Mouse (Mus musculus): ENCODE data around the gene Ccdc163.
"Not testable (repeated sequence)": the region's sequence is repeated elsewhere in the genome, so short reads cannot be mapped to it uniquely, and the experiment has no call there.

The Ccdc163 gene

GRCm38 (mm10) chr4:116708201-116708764, at the start of gene Ccdc163, which contains the start of gene Mmachc:
Gene Ccdc163 (plus strand): TSS chr4:116708509.
Gene Mmachc (minus strand): TSS chr4:116708406.
- peak; percentile 73 to 85 for DNase-seq (ENCODE audit: low spot score in 2 of 2)

- no peak for DNase-seq (ENCODE audit: low spot score in 2 of 2)
Measured at GRCm38 (mm10) chr4:116659474-116659873, 48.8 kb upstream of the Ccdc163 start.

- DNase-seq (ENCODE audit: low spot score in 2 of 2): not testable (repeated sequence)
Measured at GRCm38 (mm10) chr4:116659916-116660315, 48.4 kb upstream of the Ccdc163 start.

GRCm38 (mm10) chr4:116660829-116661228, 47.5 kb upstream of the Ccdc163 start:
- no peak for DNase-seq (ENCODE audit: low spot score in 2 of 2)

GRCm38 (mm10) chr4:116661998-116662397, 46.3 kb upstream of the Ccdc163 start:
- no peak for DNase-seq (ENCODE audit: low spot score in 2 of 2)

GRCm38 (mm10) chr4:116666625-116667024, 41.7 kb upstream of the Ccdc163 start:
- DNase-seq (ENCODE audit: low spot score in 2 of 2): no peak

GRCm38 (mm10) chr4:116668145-116668544, 40.2 kb upstream of the Ccdc163 start:
- no peak for DNase-seq (ENCODE audit: low spot score in 2 of 2)

GRCm38 (mm10) chr4:116669291-116669690, 39.0 kb upstream of the Ccdc163 start:
- peak in 1 of 2 experiments; percentile 36 for DNase-seq (ENCODE audit: low spot score in 2 of 2)

GRCm38 (mm10) chr4:116672785-116673184, 35.5 kb upstream of the Ccdc163 start:
- DNase-seq (ENCODE audit: low spot score in 2 of 2): peak in 1 of 2 experiments; percentile 57

GRCm38 (mm10) chr4:116674761-116675160, 33.5 kb upstream of the Ccdc163 start:
- not testable (repeated sequence) for DNase-seq (ENCODE audit: low spot score in 2 of 2)

GRCm38 (mm10) chr4:116676027-116676426, 32.3 kb upstream of the Ccdc163 start:
- DNase-seq (ENCODE audit: low spot score in 2 of 2): no peak

GRCm38 (mm10) chr4:116677808-116678207, 30.5 kb upstream of the Ccdc163 start:
- no peak for DNase-seq (ENCODE audit: low spot score in 2 of 2)

- DNase-seq (ENCODE audit: low spot score in 2 of 2): no peak
Measured at GRCm38 (mm10) chr4:116679141-116679540, 29.2 kb upstream of the Ccdc163 start.

GRCm38 (mm10) chr4:116680521-116680920, 27.8 kb upstream of the Ccdc163 start:
- not testable (repeated sequence) for DNase-seq (ENCODE audit: low spot score in 2 of 2)

- DNase-seq (ENCODE audit: low spot score in 2 of 2): no peak
Measured at GRCm38 (mm10) chr4:116683957-116684356, 24.4 kb upstream of the Ccdc163 start.

- no peak for DNase-seq (ENCODE audit: low spot score in 2 of 2)
Measured at GRCm38 (mm10) chr4:116684665-116685064, 23.6 kb upstream of the Ccdc163 start.

GRCm38 (mm10) chr4:116685402-116686061, 22.8 kb upstream of the Ccdc163 start, which contains the start of gene Prdx1:
Gene Prdx1 (plus strand): TSS chr4:116685544.
- DNase-seq (ENCODE audit: low spot score in 2 of 2): peak; percentile 87 to 92

- no peak for DNase-seq (ENCODE audit: low spot score in 2 of 2)
Measured at GRCm38 (mm10) chr4:116687041-116687440, 21.3 kb upstream of the Ccdc163 start.

- DNase-seq (ENCODE audit: low spot score in 2 of 2): no peak
Measured at GRCm38 (mm10) chr4:116689309-116689876, 18.9 kb upstream of the Ccdc163 start.

GRCm38 (mm10) chr4:116692146-116692545, 16.2 kb upstream of the Ccdc163 start:
- no peak for DNase-seq (ENCODE audit: low spot score in 2 of 2)

GRCm38 (mm10) chr4:116693785-116694184, 14.5 kb upstream of the Ccdc163 start:
- DNase-seq (ENCODE audit: low spot score in 2 of 2): no peak

- no peak for DNase-seq (ENCODE audit: low spot score in 2 of 2)
Measured at GRCm38 (mm10) chr4:116698693-116699342, 9.5 kb upstream of the Ccdc163 start.
